Mouse (Mus musculus): Measurements from ENCODE around the gene Phospho2.
"Not testable (repeated sequence)": the region's sequence is repeated elsewhere in the genome, so short reads cannot be mapped to it uniquely, and the experiment has no call there.

Gene Phospho2

GRCm38 (mm10) chr2:69789429-69790069, at the start of gene Phospho2, which contains the start of gene Ccdc173:
TSS of gene Phospho2 (plus strand) at chr2:69789623.
TSS of gene Ccdc173 (minus strand) at chr2:69789575.
- DNase-seq (ENCODE audit: low spot score): peak; percentile 88

GRCm38 (mm10) chr2:69745091-69745490, 44.3 kb upstream of the Phospho2 start:
- DNase-seq (ENCODE audit: low spot score): no peak

GRCm38 (mm10) chr2:69760980-69761379, 28.4 kb upstream of the Phospho2 start:
- DNase-seq (ENCODE audit: low spot score): no peak

GRCm38 (mm10) chr2:69763340-69763739, 26.1 kb upstream of the Phospho2 start:
- DNase-seq (ENCODE audit: low spot score): no peak

GRCm38 (mm10) chr2:69764716-69765115, 24.7 kb upstream of the Phospho2 start:
- no peak for DNase-seq (ENCODE audit: low spot score)

GRCm38 (mm10) chr2:69773331-69773730, 16.1 kb upstream of the Phospho2 start:
- no peak for DNase-seq (ENCODE audit: low spot score)

GRCm38 (mm10) chr2:69777985-69778835, 11.2 kb upstream of the Phospho2 start:
- DNase-seq (ENCODE audit: low spot score): no peak

GRCm38 (mm10) chr2:69778836-69779177, 10.6 kb upstream of the Phospho2 start:
- no peak for DNase-seq (ENCODE audit: low spot score)

GRCm38 (mm10) chr2:69788974-69789373, 449 bp upstream of the Phospho2 start:
- DNase-seq (ENCODE audit: low spot score): no peak

GRCm38 (mm10) chr2:69790285-69790684, 862 bp downstream of the Phospho2 start:
- peak; percentile 58 for DNase-seq (ENCODE audit: low spot score)

- DNase-seq (ENCODE audit: low spot score): no peak
These were observed 1.3 kb downstream of the Phospho2 start for GRCm38 (mm10) chr2:69790722-69791121.

- DNase-seq (ENCODE audit: low spot score): no peak
These were observed 13.5 kb downstream of the Phospho2 start for GRCm38 (mm10) chr2:69802911-69803312.

GRCm38 (mm10) chr2:69803756-69804155, 14.3 kb downstream of the Phospho2 start:
- no peak for DNase-seq (ENCODE audit: low spot score)

GRCm38 (mm10) chr2:69804663-69805062, 15.2 kb downstream of the Phospho2 start:
- DNase-seq (ENCODE audit: low spot score): not testable (repeated sequence)

GRCm38 (mm10) chr2:69810169-69810568, 20.7 kb downstream of the Phospho2 start:
- DNase-seq (ENCODE audit: low spot score): no peak

- not testable (repeated sequence) for DNase-seq (ENCODE audit: low spot score)
These were observed 21.9 kb downstream of the Phospho2 start for GRCm38 (mm10) chr2:69811349-69811748.

- DNase-seq (ENCODE audit: low spot score): no peak
These were observed 27.2 kb downstream of the Phospho2 start for GRCm38 (mm10) chr2:69816575-69816974.

- no peak for DNase-seq (ENCODE audit: low spot score)
These were observed 29.1 kb downstream of the Phospho2 start for GRCm38 (mm10) chr2:69818350-69819085.

GRCm38 (mm10) chr2:69820201-69820600, 30.8 kb downstream of the Phospho2 start:
- no peak for DNase-seq (ENCODE audit: low spot score)

GRCm38 (mm10) chr2:69821711-69822110, 32.3 kb downstream of the Phospho2 start, which contains the start of gene Klhl23:
TSS of gene Klhl23 (plus strand) at chr2:69821944.
- no peak for DNase-seq (ENCODE audit: low spot score)

GRCm38 (mm10) chr2:69822361-69823128, 33.1 kb downstream of the Phospho2 start:
- peak; percentile 49 for DNase-seq (ENCODE audit: low spot score)
